Mouse (Mus musculus) intestine, embryonic 15.5 days (tissue): ENCODE data around the gene Gm20388. TPM values are rescaled to one million over a fixed set of nuclear protein-coding genes. Genes with fewer than 3 reads are reported as not detected.
"Not testable (repeated sequence)": the region's sequence is repeated elsewhere in the genome, so short reads cannot be mapped to it uniquely, and the experiment has no call there.

ENCODE experiments used
- ATAC-seq: fragments of 200-750 bp; cut with Nextera tagmentation; 2 replicates; pipeline ENCODE4 v1.8.0; 2017; ENCODE audit warnings: moderate TSS enrichment, moderate library complexity
- H3K27ac ChIP-seq: fragments of 300-500 bp; sonication (generic); 2 replicates; pipeline ENCODE4 v1.5.1; 2015; ENCODE audit warnings: mild to moderate bottlenecking, inconsistent platforms
- H3K27me3 ChIP-seq: fragments of 300-500 bp; sonication (generic); replicated peaks from 2 replicates; pipeline ENCODE4 v1.6.1; 2015; ENCODE audit warnings: inconsistent platforms
- H3K36me3 ChIP-seq: fragments of 300-500 bp; sonication (generic); 2 replicates; pipeline ENCODE4 v1.6.1; 2015; ENCODE audit warnings: inconsistent platforms
- H3K4me1 ChIP-seq: fragments of 300-500 bp; sonication (generic); replicated peaks from 2 replicates; pipeline ENCODE4 v1.6.1; 2015; ENCODE audit warnings: inconsistent platforms
- H3K4me2 ChIP-seq: fragments of 300-500 bp; sonication (generic); replicated peaks from 2 replicates; pipeline ENCODE4 v1.6.1; 2015; ENCODE audit warnings: mild to moderate bottlenecking, inconsistent platforms
- H3K4me3 ChIP-seq: fragments of 300-500 bp; sonication (generic); replicated peaks from 2 replicates; pipeline ENCODE4 v1.5.1; 2015; ENCODE audit warnings: inconsistent platforms
- H3K9ac ChIP-seq: fragments of 300-500 bp; sonication (generic); 2 replicates; pipeline ENCODE4 v1.6.1; 2015; ENCODE audit warnings: inconsistent platforms
- H3K9me3 ChIP-seq: fragments of 300-500 bp; sonication (generic); 2 replicates; pipeline ENCODE4 v1.6.1; 2016; ENCODE audit warnings: inconsistent platforms
- WGBS: fragments of 180-500 bp; shearing (Covaris S2); methylation state at CpG from one replicate; pipeline ENCODE4 v1.1.7; 2015; 5-methylcytosine and 5-hydroxymethylcytosine counted together
- polyA plus RNA-seq: library from polyadenylated mRNA; unstranded; fragments of >200 nt; fragmentation: Nextera tagmentation; extraction: Ambion mirVana; gene quantifications from 2 replicates; pipeline ENCODE4 v1.2.1, GENCODE M21; 2015

Gene Gm20388
- polyA plus RNA-seq, 1 experiment from 2014 or later = not detected

GRCm38 (mm10) chr8:120786753-120787152 is 876.1 kb downstream of the Gm20388 start:
- Histone ChIP-seq H3K4me2 (no peak overlapping the region), H3K9me3 (no peaks in the 10 kb centered on the region), H3K27me3 (no peaks in the 10 kb centered on the region), H3K9ac (no peak overlapping the region), H3K4me3 (no peak overlapping the region), H3K36me3 (no peaks in the 10 kb centered on the region), H3K27ac (no peak overlapping the region), H3K4me1 (0 out of 2 replicates have a peak, but pooled peaks cover 4% of the 10 kb centered on the region)
- 74% methylated on average over 4 of the region's 4 CpGs for WGBS
- no peak for ATAC-seq

GRCm38 (mm10) chr8:120787631-120788030 is 877.0 kb downstream of the Gm20388 start:
- Histone ChIP-seq H3K27ac (no peak overlapping the region), H3K36me3 (no peaks in the 10 kb centered on the region), H3K4me2 (no peak overlapping the region), H3K9me3 (no peaks in the 10 kb centered on the region), H3K4me3 (no peak overlapping the region), H3K4me1 (0 out of 2 replicates have a peak, but pooled peaks cover 4% of the 10 kb centered on the region), H3K27me3 (no peaks in the 10 kb centered on the region), H3K9ac (no peak overlapping the region)
- no peak for ATAC-seq
- WGBS = 53% methylated on average over 5 of the region's 5 CpGs

GRCm38 (mm10) chr8:120792710-120793109 is 882.1 kb downstream of the Gm20388 start:
- no peak overlapping the region for H3K4me2 ChIP-seq
- no peak for ATAC-seq
- WGBS = 79% methylated on average over 15 of the region's 15 CpGs

GRCm38 (mm10) chr8:120795944-120796635 is 885.4 kb downstream of the Gm20388 start:
- Histone ChIP-seq H3K27ac (peak overlapping the region; percentile 37; the same call in 1 of the 2 replicates), H3K4me1 (peaks cover 4% of the 10 kb centered on the region; the same call in 1 of the 2 replicates), H3K9me3 (no peaks in the 10 kb centered on the region), H3K4me3 (no peak overlapping the region), H3K27me3 (0 out of 2 replicates have a peak, but pooled peaks cover 1% of the 10 kb centered on the region), H3K36me3 (no peaks in the 10 kb centered on the region), H3K4me2 (peak overlapping the region; percentile 45), H3K9ac (no peak overlapping the region)
- ATAC-seq = peak; percentile 92
- 39% methylated on average over 9 of the region's 9 CpGs for WGBS

More at GRCm38 (mm10) chr8:120792710-120793109, 882.1 kb downstream of the Gm20388 start:
- Histone ChIP-seq H3K4me3 (no peak overlapping the region), H3K9me3 (no peaks in the 10 kb centered on the region), H3K36me3 (no peaks in the 10 kb centered on the region), H3K27me3 (no peaks in the 10 kb centered on the region), H3K4me1 (0 out of 2 replicates have a peak, but pooled peaks cover 4% of the 10 kb centered on the region), H3K9ac (no peak overlapping the region), H3K27ac (no peak overlapping the region)

GRCm38 (mm10) chr8:120797019-120797727 is 886.5 kb downstream of the Gm20388 start:
- ATAC-seq = no peak
- H3K9ac ChIP-seq = no peak overlapping the region
- H3K36me3 ChIP-seq = no peaks in the 10 kb centered on the region
- WGBS = 76% methylated on average over 9 of the region's 9 CpGs
- no peaks in the 10 kb centered on the region for H3K9me3 ChIP-seq
- H3K4me1 ChIP-seq = peaks cover 4% of the 10 kb centered on the region; the same call in 1 of the 2 replicates
- no peak overlapping the region for H3K27ac ChIP-seq
- H3K27me3 ChIP-seq = 0 out of 2 replicates have a peak, but pooled peaks cover 2% of the 10 kb centered on the region
- H3K4me2 ChIP-seq = no peak overlapping the region
- no peak overlapping the region for H3K4me3 ChIP-seq

GRCm38 (mm10) chr8:120800308-120800865 is 889.7 kb downstream of the Gm20388 start:
- 0 out of 2 replicates have a peak, but pooled peaks cover 2% of the 10 kb centered on the region for H3K27me3 ChIP-seq
- no peaks in the 10 kb centered on the region for H3K36me3 ChIP-seq
- no peaks in the 10 kb centered on the region for H3K9me3 ChIP-seq
- H3K9ac ChIP-seq = no peak overlapping the region
- peak overlapping the region; percentile 47 for H3K4me2 ChIP-seq
- H3K4me3 ChIP-seq = no peak overlapping the region
- 10% methylated on average over 17 of the region's 17 CpGs for WGBS
- peaks cover 12% of the 10 kb centered on the region for H3K4me1 ChIP-seq
- ATAC-seq = no peak
- H3K27ac ChIP-seq = no peak overlapping the region; the same call in 1 of the 2 replicates

- not testable (repeated sequence) for H3K27me3 ChIP-seq, H3K4me3 ChIP-seq, H3K9ac ChIP-seq, H3K36me3 ChIP-seq, H3K4me2 ChIP-seq, H3K27ac ChIP-seq, ATAC-seq, H3K9me3 ChIP-seq
- peaks cover 21% of the 10 kb centered on the region for H3K4me1 ChIP-seq
- 61% methylated on average over 6 of the region's 6 CpGs for WGBS
Measured at GRCm38 (mm10) chr8:120803661-120804375, 893.2 kb downstream of the Gm20388 start.

- 69% methylated on average over 3 of the region's 3 CpGs for WGBS
- no peak overlapping the region for H3K4me2 ChIP-seq
- H3K4me1 ChIP-seq = peaks cover 21% of the 10 kb centered on the region
- no peak for ATAC-seq
- no peak overlapping the region for H3K9ac ChIP-seq
- no peak overlapping the region for H3K4me3 ChIP-seq
- H3K36me3 ChIP-seq = no peaks in the 10 kb centered on the region
- no peak overlapping the region for H3K27ac ChIP-seq
- H3K27me3 ChIP-seq = 0 out of 2 replicates have a peak, but pooled peaks cover 2% of the 10 kb centered on the region
- no peaks in the 10 kb centered on the region for H3K9me3 ChIP-seq
Measured at GRCm38 (mm10) chr8:120804741-120805140, 894.1 kb downstream of the Gm20388 start.

- no peak for ATAC-seq
- Histone ChIP-seq H3K4me2 (no peak overlapping the region), H3K27ac (no peak overlapping the region), H3K36me3 (no peaks in the 10 kb centered on the region), H3K4me3 (no peak overlapping the region), H3K9me3 (no peaks in the 10 kb centered on the region), H3K9ac (no peak overlapping the region), H3K4me1 (peaks cover 16% of the 10 kb centered on the region), H3K27me3 (no peaks in the 10 kb centered on the region)
- WGBS = 74% methylated on average over 12 of the region's 12 CpGs
Measured at GRCm38 (mm10) chr8:120806780-120807264, 896.2 kb downstream of the Gm20388 start.

- Histone ChIP-seq H3K27me3 (no peaks in the 10 kb centered on the region), H3K27ac (no peak overlapping the region), H3K4me3 (no peak overlapping the region), H3K9me3 (no peaks in the 10 kb centered on the region), H3K36me3 (no peaks in the 10 kb centered on the region), H3K4me1 (peaks cover 16% of the 10 kb centered on the region), H3K4me2 (no peak overlapping the region), H3K9ac (no peak overlapping the region)
- no peak for ATAC-seq
- WGBS = 47% methylated on average over 6 of the region's 6 CpGs
Measured at GRCm38 (mm10) chr8:120807719-120808118, 897.1 kb downstream of the Gm20388 start.

GRCm38 (mm10) chr8:120809050-120809449 is 898.4 kb downstream of the Gm20388 start:
- no peak overlapping the region for H3K4me3 ChIP-seq
- H3K9me3 ChIP-seq = no peaks in the 10 kb centered on the region
- H3K36me3 ChIP-seq = no peaks in the 10 kb centered on the region
- H3K4me1 ChIP-seq = peaks cover 16% of the 10 kb centered on the region
- ATAC-seq = no peak
- no peak overlapping the region for H3K27ac ChIP-seq
- no peak overlapping the region for H3K4me2 ChIP-seq
- WGBS = 59% methylated on average over 7 of the region's 7 CpGs
- no peaks in the 10 kb centered on the region for H3K27me3 ChIP-seq
- no peak overlapping the region for H3K9ac ChIP-seq
